Mouse (Mus musculus): Measurements from ENCODE around the gene Enc1. TPM values are rescaled to one million over a fixed set of nuclear protein-coding genes. Genes with fewer than 3 reads are reported as not detected.
A peak's percentile ranks its signal among the peaks of the same experiment; 100 is the strongest.

The Enc1 gene
- polyA plus RNA-seq, 1 experiment from 2014 or later, result 6.0 TPM

DNA sequence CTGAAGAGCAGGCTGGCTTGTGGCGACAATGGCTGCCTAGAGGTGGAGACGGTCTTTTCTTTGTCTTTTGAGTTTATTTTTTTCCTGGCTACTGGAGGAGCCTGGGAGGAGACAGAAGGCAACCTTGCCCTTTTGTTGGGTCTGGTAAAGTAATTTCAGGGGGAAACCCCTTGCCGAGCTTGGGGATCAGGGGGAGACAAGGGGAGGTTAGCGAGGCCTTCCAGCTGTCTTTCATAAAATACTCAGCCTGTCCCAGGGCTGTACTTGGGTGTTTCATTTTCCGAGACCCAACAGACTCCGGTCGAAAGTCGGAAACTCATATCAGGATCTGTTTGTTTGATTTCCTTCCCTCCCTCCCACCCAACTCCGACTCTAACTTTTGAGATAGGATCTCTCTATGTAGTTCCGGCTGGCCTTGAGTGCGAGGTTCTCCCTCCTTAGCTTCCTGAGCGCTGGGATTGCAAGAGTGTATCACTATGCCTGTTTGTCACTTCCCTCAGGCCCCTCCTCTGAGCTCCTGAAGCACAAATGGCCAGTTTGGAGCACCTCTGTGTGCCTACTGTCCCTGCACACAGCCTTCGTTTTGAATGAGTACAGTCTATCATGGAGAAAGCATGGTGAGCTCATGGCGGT, 56.6 kb downstream of the Enc1 start:
- no peak for ATAC-seq
- WGBS, result 76% methylated on average over 14 of the region's 14 CpGs
- Histone ChIP-seq H3K27ac (no peak overlapping the region), H3K36me3 (no peaks in the 10 kb centered on the region), H3K4me3 (replicated peaks) (no peak overlapping the region), H3K9ac (no peak overlapping the region), H3K9me3 (no peaks in the 10 kb centered on the region), H3K4me1 (replicated peaks) (peaks cover 8% of the 10 kb centered on the region; the same call in 1 of the 2 replicates), H3K4me2 (replicated peaks) (no peak overlapping the region), H3K27me3 (replicated peaks) (no peaks in the 10 kb centered on the region)

DNA sequence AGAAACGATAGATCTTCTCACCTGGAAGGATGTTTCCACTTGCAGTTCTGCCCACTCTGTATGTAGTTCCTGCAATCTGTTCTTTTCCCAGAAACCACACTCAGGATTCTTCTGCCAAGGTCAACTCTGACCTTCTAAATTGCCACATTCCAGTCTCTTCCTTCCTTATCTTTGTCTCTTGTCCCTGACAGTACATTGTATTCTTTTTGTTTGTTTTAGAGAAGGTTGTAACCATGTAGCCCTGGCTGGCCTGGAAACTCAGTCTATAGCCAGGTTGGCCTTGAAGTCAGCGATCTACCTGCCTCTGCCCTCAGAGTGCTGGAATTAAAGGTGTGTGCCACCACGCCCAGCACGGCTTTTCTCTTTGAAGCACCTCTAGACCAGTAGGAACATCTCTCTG, 58.0 kb downstream of the Enc1 start:
- Histone ChIP-seq H3K36me3 (no peaks in the 10 kb centered on the region), H3K27me3 (replicated peaks) (no peaks in the 10 kb centered on the region), H3K4me3 (replicated peaks) (no peak overlapping the region), H3K27ac (no peak overlapping the region), H3K4me1 (replicated peaks) (peaks cover 8% of the 10 kb centered on the region; the same call in 1 of the 2 replicates), H3K4me2 (replicated peaks) (no peak overlapping the region), H3K9me3 (no peaks in the 10 kb centered on the region), H3K9ac (no peak overlapping the region)
- 73% methylated on average over 4 of the region's 4 CpGs for WGBS
- ATAC-seq, result no peak

DNA sequence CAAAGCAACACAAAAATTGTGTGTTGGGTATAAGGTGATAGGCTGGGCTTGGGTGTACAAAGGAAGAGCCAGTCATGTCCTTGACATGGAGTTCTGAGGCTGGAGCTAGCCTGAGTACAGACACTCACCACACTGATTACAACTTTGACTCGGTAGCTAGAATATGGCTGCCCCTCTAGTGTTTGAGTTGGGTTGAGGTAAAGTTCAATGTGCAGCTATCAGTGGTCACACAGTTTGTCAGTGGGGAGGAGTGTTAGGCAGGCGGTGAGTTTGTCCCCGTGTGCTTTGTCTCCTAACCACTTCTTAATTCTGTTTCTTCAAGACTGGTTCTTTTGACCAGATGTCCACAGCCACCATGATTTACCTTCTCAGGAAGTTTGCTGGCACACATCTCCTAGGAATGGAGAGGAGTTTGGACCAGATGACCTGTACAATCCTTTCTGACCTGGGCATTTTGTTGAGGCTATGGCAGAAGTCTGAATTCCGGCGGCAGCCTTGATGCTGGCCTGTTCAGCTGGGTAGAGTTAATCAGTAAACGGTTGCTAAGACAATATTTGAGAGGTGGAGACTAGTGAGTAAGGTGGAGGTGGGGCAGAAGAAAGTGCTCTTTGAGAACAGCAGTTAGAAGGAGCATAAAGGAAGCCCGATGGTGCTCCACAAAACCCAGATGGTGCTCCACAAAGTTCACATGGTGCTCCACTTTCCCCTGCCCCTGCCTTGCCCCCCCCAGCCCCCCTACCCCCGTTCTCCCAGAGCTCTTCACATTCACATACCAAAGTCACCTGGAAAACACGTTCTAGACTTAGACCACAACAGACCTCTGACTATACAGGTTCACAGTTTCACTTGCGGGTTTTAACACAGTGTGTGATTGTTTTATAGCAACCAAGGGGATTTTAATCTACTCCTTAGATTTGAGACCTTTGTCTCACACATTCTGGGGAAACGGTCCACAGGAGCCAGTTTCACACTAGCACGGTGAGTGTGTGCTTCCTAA, 59.3 kb downstream of the Enc1 start:
- ATAC-seq, result peak; percentile 92
- peaks cover 8% of the 10 kb centered on the region; the same call in 1 of the 2 replicates for H3K4me1 ChIP-seq (replicated peaks)
- no peaks in the 10 kb centered on the region for H3K9me3 ChIP-seq
- no peaks in the 10 kb centered on the region for H3K27me3 ChIP-seq (replicated peaks)
- 56% methylated on average over 12 of the region's 12 CpGs for WGBS
- peak overlapping the region; percentile 77 for H3K27ac ChIP-seq
- H3K36me3 ChIP-seq, result no peaks in the 10 kb centered on the region
- no peak overlapping the region for H3K9ac ChIP-seq
- H3K4me2 ChIP-seq (replicated peaks), result peak overlapping the region; percentile 31
- H3K4me3 ChIP-seq (replicated peaks), result no peak overlapping the region

Other genes with a start within 250 kb of the Enc1 start
- gene 1700029F12Rik, start 206.7 kb upstream of the Enc1 start, polyA plus RNA-seq (2015; fragmentation: Nextera tagmentation; extraction: Ambion mirVana), result not detected in 2 replicates
- gene Fam169a, start 173.8 kb upstream of the Enc1 start, polyA plus RNA-seq (2015; fragmentation: Nextera tagmentation; extraction: Ambion mirVana), result 2.1 and 2.4 TPM in 2 replicates
- gene Gm6169, start 141.9 kb upstream of the Enc1 start, polyA plus RNA-seq (2015; fragmentation: Nextera tagmentation; extraction: Ambion mirVana), result 3.8 and 3.9 TPM in 2 replicates
- 34.6 and 35.7 TPM in 2 replicates for gene Gfm2, start 103.2 kb upstream of the Enc1 start, polyA plus RNA-seq (2015; fragmentation: Nextera tagmentation; extraction: Ambion mirVana)
- 54.5 and 58.9 TPM in 2 replicates for gene Nsa2, start 103.2 kb upstream of the Enc1 start, polyA plus RNA-seq (2015; fragmentation: Nextera tagmentation; extraction: Ambion mirVana)
- 93.1 and 94.7 TPM in 2 replicates for gene Hexb, start 42.7 kb upstream of the Enc1 start, polyA plus RNA-seq (2015; fragmentation: Nextera tagmentation; extraction: Ambion mirVana)